Mouse (Mus musculus): ENCODE data around the gene BC055324.

Gene BC055324

GRCm38 (mm10) chr1:163942056-163942455, 52.5 kb downstream of the BC055324 start:
- no peak for DNase-seq (ENCODE audit: low read depth)

- no peak for DNase-seq (ENCODE audit: low read depth)
Observed at GRCm38 (mm10) chr1:163934591-163934990, 60.0 kb downstream of the BC055324 start.

GRCm38 (mm10) chr1:163931801-163932200, 62.8 kb downstream of the BC055324 start:
- no peak for DNase-seq (ENCODE audit: low read depth)

GRCm38 (mm10) chr1:163930458-163930794, 64.2 kb downstream of the BC055324 start:
- DNase-seq (ENCODE audit: low read depth) = no peak

GRCm38 (mm10) chr1:163929636-163930457, 64.7 kb downstream of the BC055324 start:
- peak; percentile 65 for DNase-seq (ENCODE audit: low read depth)

GRCm38 (mm10) chr1:163928846-163929245, 65.8 kb downstream of the BC055324 start, which contains the start of gene Scyl3:
TSS of gene Scyl3 (plus strand) at chr1:163929100.
- DNase-seq (ENCODE audit: low read depth) = no peak

- no peak for DNase-seq (ENCODE audit: low read depth)
Observed at GRCm38 (mm10) chr1:163924093-163924492, 70.5 kb downstream of the BC055324 start.

GRCm38 (mm10) chr1:163917349-163918160, 77.0 kb downstream of the BC055324 start:
- no peak for DNase-seq (ENCODE audit: low read depth)

- DNase-seq (ENCODE audit: low read depth) = no peak
Observed at GRCm38 (mm10) chr1:163911981-163912380, 82.6 kb downstream of the BC055324 start.

- no peak for DNase-seq (ENCODE audit: low read depth)
Observed at GRCm38 (mm10) chr1:163910785-163911184, 83.8 kb downstream of the BC055324 start.

- DNase-seq (ENCODE audit: low read depth) = no peak
Observed at GRCm38 (mm10) chr1:163910343-163910742, 84.3 kb downstream of the BC055324 start.

- DNase-seq (ENCODE audit: low read depth) = no peak
Observed at GRCm38 (mm10) chr1:163908389-163908788, 86.2 kb downstream of the BC055324 start.

- DNase-seq (ENCODE audit: low read depth) = peak; percentile 67
Observed at GRCm38 (mm10) chr1:163907007-163907811, 87.4 kb downstream of the BC055324 start.

GRCm38 (mm10) chr1:163903411-163903810, 91.2 kb downstream of the BC055324 start:
- no peak for DNase-seq (ENCODE audit: low read depth)

- no peak for DNase-seq (ENCODE audit: low read depth)
Observed at GRCm38 (mm10) chr1:163900168-163900567, 94.4 kb downstream of the BC055324 start.

- DNase-seq (ENCODE audit: low read depth) = no peak
Observed at GRCm38 (mm10) chr1:163899575-163899974, 95.0 kb downstream of the BC055324 start.

- DNase-seq (ENCODE audit: low read depth) = peak; percentile 47
Observed at GRCm38 (mm10) chr1:163898291-163898764, 96.3 kb downstream of the BC055324 start.
